Mouse (Mus musculus) heart, postnatal 14 days (tissue): ENCODE results near the gene 1700013F07Rik. TPM values are rescaled to one million over a fixed set of nuclear protein-coding genes. Genes with fewer than 3 reads are reported as not detected.

Experiments
- DNase-seq, 2 experiments: peaks; one replicate each; pipeline ENCODE4 v3.0.0; 2021 to 2022
- intact Hi-C: fragments of 180-260 bp; cut with DNase I; formaldehyde crosslinking; loops from one replicate; pipeline ENCODE4 v1.15.1; 2025
- microRNA-seq, 2 experiments: library from miRNA; unstranded; fragments of <30 nt; microRNA quantifications; one replicate each; pipeline ENCODE4 v1.2.0; 2021 to 2022
- total RNA-seq, 2 experiments: library from RNA; stranded (reverse); gene quantifications; 2 replicates each; pipeline ENCODE4 v1.2.3; 2021

1700013F07Rik gene
- total RNA-seq, 2 experiments from 2014 or later, result not detected

- no peak for DNase-seq
- intact Hi-C loops, result no loop called here
Observed at GRCm38 (mm10) chr3:108591530-108592522, 57.9 kb downstream of the 1700013F07Rik start.

Small RNA genes lying within 50 kb of the gene (microRNA-seq; reads per million reads assigned to microRNA genes)
- 0 reads per million in 2 experiments for gene Gm22860

Other genes starting within 250 kb of the 1700013F07Rik start
- gene Mybphl, start 169.2 kb upstream of the 1700013F07Rik start, total RNA-seq, result 10 to 100 TPM; 18.9 to 53.7 TPM
- gene Psrc1, start 150.3 kb upstream of the 1700013F07Rik start, total RNA-seq, result 1 to 10 TPM; 1.1 to 1.7 TPM
- gene Celsr2, start 118.6 kb upstream of the 1700013F07Rik start, total RNA-seq, result 1 to 10 TPM; 5.4 to 5.9 TPM
- gene Sars, start 88.9 kb upstream of the 1700013F07Rik start, total RNA-seq, result 10 to 100 TPM; 77.8 to 81.7 TPM
- under 1 TPM; 0.24 to 0.81 TPM for gene 5330417C22Rik, start 2.4 kb downstream of the 1700013F07Rik start, total RNA-seq
- 10 to 100 TPM; 25.4 to 25.6 TPM for gene Tmem167b, start 28.3 kb downstream of the 1700013F07Rik start, total RNA-seq
- gene Taf13, start 37.5 kb downstream of the 1700013F07Rik start, total RNA-seq, result 10 to 100 TPM; 17.3 to 17.8 TPM
- 1 to 10 TPM; 8.9 to 9.0 TPM for gene Wdr47, start 57.1 kb downstream of the 1700013F07Rik start, total RNA-seq
- gene Clcc1, start 119.8 kb downstream of the 1700013F07Rik start, total RNA-seq, result 10 to 100 TPM; 35.5 to 36.0 TPM
- 1 to 10 TPM; 3.7 to 5.1 TPM for gene Gpsm2, start 188.2 kb downstream of the 1700013F07Rik start, total RNA-seq
- gene Aknad1, start 205.5 kb downstream of the 1700013F07Rik start, total RNA-seq, result under 1 TPM in 1 of 2 experiments, not detected in 1; 0.07 TPM